Mouse (Mus musculus) hindbrain, embryonic 14.5 days (tissue): ENCODE measurements around the gene Mcat. TPM values are rescaled to one million over a fixed set of nuclear protein-coding genes. Genes with fewer than 3 reads are reported as not detected.
A peak's percentile ranks its signal among the peaks of the same experiment; 100 is the strongest.

Experiments
- ATAC-seq: fragments of 200-750 bp; cut with Nextera tagmentation; 2 replicates; pipeline ENCODE4 v1.8.0; 2017; ENCODE audit warnings: moderate number of reproducible peaks, mild to moderate bottlenecking, moderate TSS enrichment, moderate library complexity; ENCODE audit not compliant: low FRiP score
- DNase-seq: peaks from one replicate; pipeline ENCODE4 v3.0.0-alpha.2; 2015; ENCODE audit warnings: low spot score
- H3K27ac ChIP-seq: fragments of 300-500 bp; sonication (generic); 2 replicates; pipeline ENCODE4 v1.5.1; 2014; ENCODE audit warnings: mild to moderate bottlenecking, moderate library complexity
- H3K27me3 ChIP-seq: fragments of 300-500 bp; sonication (generic); 2 replicates; pipeline ENCODE4 v1.6.1; 2014; ENCODE audit warnings: mild to moderate bottlenecking, low read length, mixed read lengths; ENCODE audit not compliant: control insufficient read depth, insufficient read depth
- H3K36me3 ChIP-seq: fragments of 300-500 bp; sonication (generic); replicated peaks from 2 replicates; pipeline ENCODE4 v1.6.1; 2014; ENCODE audit not compliant: control insufficient read depth, insufficient read depth
- H3K4me1 ChIP-seq: fragments of 300-500 bp; sonication (generic); replicated peaks from 2 replicates; pipeline ENCODE4 v1.6.1; 2014; ENCODE audit warnings: antibody characterized with exemption, low read length, mixed read lengths; ENCODE audit not compliant: control insufficient read depth, insufficient read depth
- H3K4me2 ChIP-seq: fragments of 300-500 bp; sonication (generic); replicated peaks from 2 replicates; pipeline ENCODE4 v1.6.1; 2014; ENCODE audit warnings: mild to moderate bottlenecking, moderate library complexity
- H3K4me3 ChIP-seq: fragments of 300-500 bp; sonication (generic); replicated peaks from 2 replicates; pipeline ENCODE4 v1.5.1; 2014; ENCODE audit warnings: mild to moderate bottlenecking, low read length
- H3K9ac ChIP-seq: fragments of 300-500 bp; sonication (generic); 2 replicates; pipeline ENCODE4 v1.6.1; 2014
- H3K9me3 ChIP-seq: fragments of 300-500 bp; sonication (generic); 2 replicates; pipeline ENCODE4 v1.6.1; 2016; ENCODE audit warnings: low read length; ENCODE audit not compliant: control insufficient read depth
- WGBS: fragments of 180-500 bp; shearing (Covaris S2); extraction: QIAGEN DNeasy Blood & Tissue Kit; methylation state at CpG from one replicate; pipeline ENCODE4 v1.1.7; 2014; 5-methylcytosine and 5-hydroxymethylcytosine counted together
- polyA plus RNA-seq: library from polyadenylated mRNA; unstranded; fragments of >200 nt; fragmentation: Nextera tagmentation; extraction: Ambion mirVana; gene quantifications from 2 replicates; pipeline ENCODE4 v1.2.1, GENCODE M21; 2014

The Mcat gene
- polyA plus RNA-seq, 1 experiment from 2014 or later: 37.6 TPM

DNA sequence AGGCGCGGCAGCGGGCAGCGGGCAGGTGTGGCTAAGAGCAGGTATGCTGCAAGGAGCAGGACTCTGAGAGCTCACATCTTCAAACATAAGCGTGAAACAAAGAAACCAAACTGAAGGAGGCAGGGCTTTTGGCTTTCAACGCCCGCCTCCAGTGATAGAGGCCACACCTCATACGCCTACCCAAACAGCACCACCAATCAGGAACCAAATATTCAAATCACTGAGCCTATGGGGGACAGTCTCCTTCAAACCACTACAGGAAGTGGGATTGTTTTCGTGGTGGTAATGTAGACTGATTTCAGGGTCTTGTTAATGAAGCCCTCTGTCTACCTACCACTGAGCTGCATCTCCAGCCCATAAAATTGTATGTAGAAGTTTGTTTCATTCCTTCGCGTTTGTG lies 6.1 kb upstream of the Mcat start:
- Histone ChIP-seq H3K27me3 (no peaks in the 10 kb centered on the region), H3K4me3 (no peak overlapping the region), H3K9me3 (no peaks in the 10 kb centered on the region), H3K27ac (no peak overlapping the region), H3K36me3 (peaks cover 8% of the 10 kb centered on the region; the same call in 1 of the 2 replicates), H3K9ac (no peak overlapping the region), H3K4me1 (no peaks in the 10 kb centered on the region), H3K4me2 (no peak overlapping the region)
- ATAC-seq: no peak
- 56% methylated on average over 11 of the region's 11 CpGs for WGBS
- DNase-seq: no peak

DNA sequence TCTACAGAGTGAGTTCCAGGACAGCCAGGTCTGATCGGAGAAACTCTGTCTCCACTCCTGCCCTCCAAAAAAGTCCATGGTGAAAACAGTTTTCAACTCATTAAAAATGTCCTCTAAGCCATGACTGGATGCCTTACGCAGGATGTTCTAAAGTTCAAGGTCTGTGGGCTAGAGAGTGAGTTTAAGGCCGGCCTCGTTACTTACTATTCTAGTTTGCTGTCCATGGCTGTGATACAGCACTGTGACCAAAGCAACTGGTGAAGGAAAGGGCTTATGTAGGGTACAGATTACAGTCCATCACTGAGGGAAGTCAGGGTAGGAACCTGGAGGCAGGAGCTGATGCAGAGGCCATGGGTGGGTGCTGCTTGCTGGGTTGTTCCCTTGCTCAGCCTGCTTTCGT lies 5.0 kb upstream of the Mcat start:
- no peaks in the 10 kb centered on the region for H3K36me3 ChIP-seq
- no peak for ATAC-seq
- WGBS: 93% methylated on average over 5 of the region's 5 CpGs
- H3K4me1 ChIP-seq: peaks cover 10% of the 10 kb centered on the region
- no peak overlapping the region for H3K9ac ChIP-seq
- no peaks in the 10 kb centered on the region for H3K9me3 ChIP-seq
- H3K4me2 ChIP-seq: no peak overlapping the region
- peaks cover 9% of the 10 kb centered on the region for H3K27me3 ChIP-seq
- no peak overlapping the region for H3K27ac ChIP-seq
- no peak for DNase-seq
- H3K4me3 ChIP-seq: no peak overlapping the region

- peaks cover 11% of the 10 kb centered on the region for H3K27me3 ChIP-seq
- no peaks in the 10 kb centered on the region for H3K9me3 ChIP-seq
- H3K27ac ChIP-seq: no peak overlapping the region
- no peak for DNase-seq
- peaks cover 18% of the 10 kb centered on the region for H3K4me1 ChIP-seq
- H3K4me3 ChIP-seq: no peak overlapping the region
- no peak overlapping the region for H3K4me2 ChIP-seq
- no peak for ATAC-seq
- no peaks in the 10 kb centered on the region for H3K36me3 ChIP-seq
- WGBS: 89% methylated on average over 3 of the region's 3 CpGs
- no peak overlapping the region for H3K9ac ChIP-seq
Observed at GRCm38 (mm10) chr15:83567728-83568127, 4.1 kb upstream of the Mcat start.

- 71% methylated on average over 5 of the region's 5 CpGs for WGBS
Observed at GRCm38 (mm10) chr15:83566006-83566405, 2.4 kb upstream of the Mcat start.

GRCm38 (mm10) chr15:83565434-83565833 lies 1.8 kb upstream of the Mcat start:
- Histone ChIP-seq H3K4me3 (no peak overlapping the region), H3K36me3 (no peaks in the 10 kb centered on the region), H3K9me3 (no peaks in the 10 kb centered on the region), H3K4me2 (no peak overlapping the region), H3K27ac (no peak overlapping the region), H3K27me3 (peaks cover 20% of the 10 kb centered on the region), H3K4me1 (peaks cover 20% of the 10 kb centered on the region), H3K9ac (no peak overlapping the region)
- ATAC-seq (no peak), DNase-seq (no peak)
- 89% methylated on average over 3 of the region's 3 CpGs for WGBS

More at GRCm38 (mm10) chr15:83566006-83566405, 2.4 kb upstream of the Mcat start:
- no peaks in the 10 kb centered on the region for H3K36me3 ChIP-seq
- peaks cover 20% of the 10 kb centered on the region for H3K4me1 ChIP-seq
- H3K4me3 ChIP-seq: no peak overlapping the region
- ATAC-seq (no peak), DNase-seq (no peak)
- H3K9me3 ChIP-seq: no peaks in the 10 kb centered on the region
- H3K27ac ChIP-seq: no peak overlapping the region
- H3K4me2 ChIP-seq: no peak overlapping the region
- no peak overlapping the region for H3K9ac ChIP-seq
- H3K27me3 ChIP-seq: peaks cover 20% of the 10 kb centered on the region

- H3K4me2 ChIP-seq: peak overlapping the region; percentile 65
- H3K27me3 ChIP-seq: peaks cover 20% of the 10 kb centered on the region
- H3K4me3 ChIP-seq: peak overlapping the region; percentile 29
- H3K36me3 ChIP-seq: no peaks in the 10 kb centered on the region
- no peak overlapping the region for H3K27ac ChIP-seq
- no peak for ATAC-seq
- WGBS: 3% methylated on average over 27 of the region's 27 CpGs
- no peak for DNase-seq
- H3K9ac ChIP-seq: peak overlapping the region; percentile 53
- no peaks in the 10 kb centered on the region for H3K9me3 ChIP-seq
- H3K4me1 ChIP-seq: peaks cover 20% of the 10 kb centered on the region
Observed at GRCm38 (mm10) chr15:83563857-83564651, 467 bp upstream of the Mcat start.

GRCm38 (mm10) chr15:83562626-83563270 lies 839 bp downstream of the Mcat start:
- H3K4me3 ChIP-seq: peak overlapping the region; percentile 29; the same call in 1 of the 2 replicates
- peak overlapping the region; percentile 65; the same call in 1 of the 2 replicates for H3K4me2 ChIP-seq
- H3K4me1 ChIP-seq: peaks cover 20% of the 10 kb centered on the region
- H3K27me3 ChIP-seq: peaks cover 20% of the 10 kb centered on the region
- ATAC-seq: no peak
- H3K27ac ChIP-seq: no peak overlapping the region
- H3K9me3 ChIP-seq: no peaks in the 10 kb centered on the region
- WGBS: 37% methylated on average over 15 of the region's 15 CpGs
- no peak overlapping the region for H3K9ac ChIP-seq
- no peak for DNase-seq
- no peaks in the 10 kb centered on the region for H3K36me3 ChIP-seq

DNA sequence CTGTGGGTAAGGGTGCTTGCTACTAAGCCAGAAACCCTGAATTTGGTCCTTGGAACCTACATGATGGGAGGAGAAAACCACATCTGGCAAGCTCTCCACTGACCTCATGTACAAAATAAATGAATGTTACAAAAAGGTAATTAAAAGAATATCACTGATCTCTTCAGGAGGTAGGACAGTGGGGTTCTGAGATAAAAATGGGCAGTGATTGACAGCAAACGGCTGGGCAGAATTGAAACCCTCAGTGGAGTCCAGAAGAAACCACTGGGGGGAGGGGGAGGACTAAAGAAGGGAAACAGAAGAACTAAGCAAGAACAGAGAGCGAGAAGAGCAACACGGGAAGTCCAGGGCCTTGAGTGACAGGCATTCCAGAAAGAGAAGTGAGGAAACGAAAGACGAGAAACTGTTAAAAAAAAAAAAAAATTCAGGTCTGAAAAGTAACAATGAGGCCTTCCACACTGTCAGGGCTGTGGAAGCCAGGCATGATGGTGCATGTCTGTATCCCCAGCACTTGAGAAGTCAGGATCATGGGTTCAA lies 2.6 kb downstream of the Mcat start:
- ATAC-seq: no peak
- WGBS: 60% methylated on average over 5 of the region's 5 CpGs
- Histone ChIP-seq H3K4me3 (no peak overlapping the region), H3K27ac (no peak overlapping the region), H3K4me1 (peaks cover 21% of the 10 kb centered on the region), H3K36me3 (no peaks in the 10 kb centered on the region), H3K4me2 (no peak overlapping the region), H3K9me3 (no peaks in the 10 kb centered on the region), H3K27me3 (peaks cover 20% of the 10 kb centered on the region), H3K9ac (no peak overlapping the region)
- DNase-seq: no peak

DNA sequence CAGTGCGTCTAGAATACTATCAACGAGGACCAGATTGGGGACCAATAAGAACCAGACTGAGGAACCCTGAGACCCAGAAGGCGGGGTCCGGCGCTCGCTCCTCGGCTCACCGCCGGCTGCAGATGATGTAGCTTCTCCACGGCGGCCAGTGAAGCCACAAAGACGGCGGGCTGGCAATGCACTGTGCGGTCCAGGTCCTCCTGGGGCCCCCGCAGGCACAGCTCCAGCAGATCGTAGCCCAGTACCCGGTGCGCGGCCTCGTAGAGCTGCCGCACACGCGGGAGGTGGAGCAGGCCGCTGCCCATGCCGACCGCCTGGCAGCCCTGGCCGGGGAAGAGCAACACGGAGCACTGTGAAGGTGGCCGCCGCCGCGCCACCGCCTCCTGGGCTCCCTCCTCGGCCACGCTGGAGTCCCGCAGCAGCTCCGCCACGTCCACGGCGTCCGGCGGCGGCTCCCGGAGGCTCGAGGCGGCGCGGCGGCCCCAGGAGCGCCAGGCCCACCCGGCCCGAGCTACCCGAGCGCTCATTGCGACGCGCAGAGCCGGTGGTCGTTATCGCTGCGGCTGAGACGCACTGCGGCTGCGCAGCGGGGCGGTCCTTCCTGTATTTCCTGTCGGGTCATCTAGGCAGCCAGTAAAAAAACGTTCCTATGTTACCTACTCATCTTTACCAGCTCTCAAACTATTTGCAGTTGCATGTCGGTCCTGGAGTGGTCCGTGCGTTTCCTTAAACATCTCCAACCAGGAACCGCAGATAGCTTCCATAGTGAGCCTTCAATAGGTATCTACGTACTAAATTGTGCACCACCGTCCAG lies 8.2 kb downstream of the Mcat start:
- peak; percentile 91 for DNase-seq

More for the DNA sequence above, 8.2 kb downstream of the Mcat start:
- peak overlapping the region; percentile 94 for H3K27ac ChIP-seq
- H3K36me3 ChIP-seq: peaks cover 28% of the 10 kb centered on the region
- H3K9me3 ChIP-seq: no peaks in the 10 kb centered on the region
- WGBS: under 1% methylated on average over 74 of the region's 74 CpGs
- H3K9ac ChIP-seq: peak overlapping the region; percentile 84
- H3K4me3 ChIP-seq: peak overlapping the region; percentile 68
- peaks cover 12% of the 10 kb centered on the region for H3K4me1 ChIP-seq
- H3K27me3 ChIP-seq: no peaks in the 10 kb centered on the region
- peak overlapping the region; percentile 82 for H3K4me2 ChIP-seq
- ATAC-seq: peak; percentile 90
